Mouse (Mus musculus) G1E (cell line): Measurements from ENCODE around the gene Hcfc1. TPM values are rescaled to one million over a fixed set of nuclear protein-coding genes. Genes with fewer than 3 reads are reported as not detected.

Experiments
- ATAC-seq: 2 replicates; pipeline ENCODE4 v1.8.0; 2016; ENCODE audit warnings: mild to moderate bottlenecking; ENCODE audit not compliant: insufficient number of reproducible peaks, poor library complexity, low FRiP score, severe bottlenecking; ENCODE audit errors: extremely low read depth
- DNase-seq: peaks from one replicate; pipeline ENCODE4 v3.0.0; 2012; ENCODE audit warnings: low spot score
- H3K27me3 ChIP-seq: 2 replicates; pipeline ENCODE4 v1.6.1; 2012; ENCODE audit warnings: mild to moderate bottlenecking, low read length, inconsistent platforms; ENCODE audit not compliant: insufficient read depth
- H3K36me3 ChIP-seq: replicated peaks from 2 replicates; pipeline ENCODE3; 2012; ENCODE audit warnings: mild to moderate bottlenecking, inconsistent platforms
- H3K4me1 ChIP-seq: 2 replicates; pipeline ENCODE4 v1.6.1; 2012; ENCODE audit warnings: low read depth, low read length, inconsistent platforms, mixed read lengths; ENCODE audit not compliant: insufficient read depth
- H3K4me3 ChIP-seq: 2 replicates; pipeline ENCODE4 v1.5.1; 2012; ENCODE audit warnings: low read depth, mild to moderate bottlenecking, inconsistent platforms, low read length, moderate library complexity, mixed read lengths
- H3K9me3 ChIP-seq: replicated peaks from 2 replicates; pipeline ENCODE4 v1.6.1; 2012; ENCODE audit warnings: inconsistent platforms
- CTCF ChIP-seq: IDR thresholded peaks from 2 replicates; pipeline ENCODE4 v1.5.1; 2012; ENCODE audit warnings: low read depth, low read length, inconsistent platforms, mixed read lengths
- GATA1 ChIP-seq: IDR thresholded peaks from 2 replicates; pipeline ENCODE4 v1.6.1; 2012; ENCODE audit warnings: borderline replicate concordance, low read length, inconsistent platforms, mixed read lengths
- GATA2 ChIP-seq: IDR thresholded peaks from 2 replicates; pipeline ENCODE4 v1.6.1; 2012; ENCODE audit warnings: low read depth, low read length, inconsistent platforms, borderline replicate concordance
- POLR2AphosphoS5 ChIP-seq: IDR thresholded peaks from 2 replicates; pipeline ENCODE4 v1.6.1; 2012; ENCODE audit warnings: low read depth, low read length, inconsistent platforms; ENCODE audit not compliant: insufficient replicate concordance
- TAL1 ChIP-seq: conservative IDR thresholded peaks from 2 replicates; pipeline ENCODE4 v1.6.1; 2012; ENCODE audit warnings: low read depth, low read length, inconsistent platforms, mixed read lengths
- polyA plus RNA-seq: library from polyadenylated mRNA; stranded (reverse); fragments of >175 nt; gene quantifications from 2 replicates; pipeline ENCODE4 v1.2.3, GENCODE M21; 2012
- total RNA-seq, 2 experiments: library from RNA; stranded (forward) in 1 of 2; stranded (reverse) in 1 of 2; fragments of 200-1000 nt in 1 of 2; fragments of >200 nt in 1 of 2; fragmentation: Nextera tagmentation in 1 of 2; gene quantifications; 2 replicates each; pipeline ENCODE4 v1.2.3; 2014 to 2017

Gene Hcfc1
- total and polyA plus RNA-seq, 3 experiments, result 47.3 to 222 (median 184) TPM

GRCm38 (mm10) chrX:73921823-73922549, 44.2 kb downstream of the Hcfc1 start, which contains the start of the genes Arhgap4 and Naa10:
TSS of gene Arhgap4 (minus strand) at chrX:73921870.
TSS of gene Naa10 (minus strand) at chrX:73921944.
- H3K9me3 ChIP-seq, result no peaks in the 10 kb centered on the region
- no peak for TF ChIP-seq POLR2AphosphoS5
- TF ChIP-seq GATA2, result no peak
- no peak for TF ChIP-seq GATA1
- no peak for TF ChIP-seq TAL1
- no peak for TF ChIP-seq CTCF
- peaks cover 58% of the 10 kb centered on the region for H3K36me3 ChIP-seq
- ATAC-seq (peak; percentile 90), DNase-seq (peak; percentile 66)
- H3K27me3 ChIP-seq, result no peaks in the 10 kb centered on the region
- peaks cover 40% of the 10 kb centered on the region for H3K4me1 ChIP-seq
- H3K4me3 ChIP-seq, result peak within 1 kb of the TSS; percentile 83

GRCm38 (mm10) chrX:73921285-73921822, 44.8 kb downstream of the Hcfc1 start:
- ATAC-seq (no peak), DNase-seq (no peak)
- H3K9me3 ChIP-seq, result no peaks in the 10 kb centered on the region
- H3K36me3 ChIP-seq, result peaks cover 61% of the 10 kb centered on the region
- no peaks in the 10 kb centered on the region for H3K27me3 ChIP-seq
- peak overlapping the region; percentile 83 for H3K4me3 ChIP-seq
- no peak for TF ChIP-seq GATA1
- TF ChIP-seq TAL1, result no peak
- TF ChIP-seq GATA2, result no peak
- no peak for TF ChIP-seq CTCF
- no peak for TF ChIP-seq POLR2AphosphoS5
- peaks cover 43% of the 10 kb centered on the region for H3K4me1 ChIP-seq

- H3K9me3 ChIP-seq, result no peaks in the 10 kb centered on the region
- peaks cover 52% of the 10 kb centered on the region for H3K36me3 ChIP-seq
- H3K4me1 ChIP-seq, result peaks cover 52% of the 10 kb centered on the region
- DNase-seq (no peak), ATAC-seq (no peak)
- no peak overlapping the region for H3K4me3 ChIP-seq
- TF ChIP-seq TAL1 (no peak), GATA2 (no peak), GATA1 (no peak), CTCF (no peak), POLR2AphosphoS5 (no peak)
- no peaks in the 10 kb centered on the region for H3K27me3 ChIP-seq
Measured at GRCm38 (mm10) chrX:73918631-73919030, 47.5 kb downstream of the Hcfc1 start.

- no peaks in the 10 kb centered on the region for H3K27me3 ChIP-seq
- H3K4me1 ChIP-seq, result peaks cover 52% of the 10 kb centered on the region
- ATAC-seq (no peak), DNase-seq (no peak)
- peak overlapping the region; percentile 13; the same call in 1 of the 2 replicates for H3K4me3 ChIP-seq
- H3K9me3 ChIP-seq, result no peaks in the 10 kb centered on the region
- TF ChIP-seq TAL1 (no peak), GATA2 (no peak), GATA1 (no peak), POLR2AphosphoS5 (no peak), CTCF (no peak)
- peaks cover 57% of the 10 kb centered on the region for H3K36me3 ChIP-seq
Measured at GRCm38 (mm10) chrX:73916945-73917344, 49.2 kb downstream of the Hcfc1 start.

GRCm38 (mm10) chrX:73914827-73915703, 51.1 kb downstream of the Hcfc1 start:
- peak; percentile 92 for ATAC-seq
- Histone ChIP-seq H3K27me3 (no peaks in the 10 kb centered on the region), H3K4me1 (peaks cover 63% of the 10 kb centered on the region), H3K36me3 (peaks cover 54% of the 10 kb centered on the region), H3K4me3 (peak overlapping the region; percentile 23; the same call in 1 of the 2 replicates), H3K9me3 (no peaks in the 10 kb centered on the region)
- peak; percentile 68 for DNase-seq
- TF ChIP-seq GATA2 (no peak), POLR2AphosphoS5 (no peak), TAL1 (no peak), CTCF (no peak), GATA1 (no peak)

GRCm38 (mm10) chrX:73911588-73911987, 54.6 kb downstream of the Hcfc1 start:
- DNase-seq (peak; percentile 47), ATAC-seq (no peak)
- H3K9me3 ChIP-seq, result no peaks in the 10 kb centered on the region
- H3K4me1 ChIP-seq, result peaks cover 35% of the 10 kb centered on the region
- TF ChIP-seq GATA1, result no peak
- no peak for TF ChIP-seq GATA2
- H3K36me3 ChIP-seq, result peaks cover 22% of the 10 kb centered on the region
- H3K4me3 ChIP-seq, result no peak overlapping the region; the same call in 1 of the 2 replicates
- H3K27me3 ChIP-seq, result no peaks in the 10 kb centered on the region
